Mouse (Mus musculus): ENCODE results near the gene Smtn. TPM values are rescaled to one million over a fixed set of nuclear protein-coding genes. Genes with fewer than 3 reads are reported as not detected.

Gene Smtn
- polyA plus RNA-seq, 1 experiment from 2014 or later, result 103 TPM

GRCm38 (mm10) chr11:3530731-3531130 lies 9.7 kb downstream of the Smtn start:
- H3K4me2 ChIP-seq (replicated peaks; ENCODE audit: low read depth), result no peak overlapping the region
- TF ChIP-seq CTCF (IDR thresholded peaks at IDR 0.05; ENCODE audit: low read depth) (0 out of 2 replicates have a peak, but pooled peaks have one; percentile 16), EP300 (optimal IDR thresholded peaks at IDR 0.05) (no peak)
- H3K4me3 ChIP-seq (ENCODE audit: low read depth, low read length), result no peak overlapping the region
- H3K27me3 ChIP-seq (ENCODE audit: control insufficient read depth, insufficient read depth, low read length), result no peaks in the 10 kb centered on the region
- peak overlapping the region; percentile 48 for H3K9ac ChIP-seq (ENCODE audit: low read length)
- WGBS, result 83% methylated on average over 3 of the region's 3 CpGs
- peaks cover 2% of the 10 kb centered on the region; the same call in 1 of the 2 replicates for H3K4me1 ChIP-seq (replicated peaks; ENCODE audit: control insufficient read depth, insufficient read depth)
- no peak for DNase-seq (ENCODE audit: low spot score)
- H3K27ac ChIP-seq (replicated peaks), result peak overlapping the region; percentile 80
- H3K36me3 ChIP-seq (ENCODE audit: control insufficient read depth, insufficient read depth, low read length), result peaks cover 38% of the 10 kb centered on the region
- ATAC-seq (ENCODE audit: low FRiP score, low TSS enrichment), result no peak
- H3K9me3 ChIP-seq (ENCODE audit: control insufficient read depth, low read length), result no peaks in the 10 kb centered on the region

- Histone ChIP-seq H3K4me2 (replicated peaks; ENCODE audit: low read depth) (peak overlapping the region; percentile 14; the same call in 1 of the 2 replicates), H3K4me3 (ENCODE audit: low read depth, low read length) (peak overlapping the region; percentile 8; the same call in 1 of the 2 replicates), H3K27ac (replicated peaks) (peak overlapping the region; percentile 69; the same call in 1 of the 2 replicates), H3K9ac (ENCODE audit: low read length) (no peak overlapping the region), H3K4me1 (replicated peaks; ENCODE audit: control insufficient read depth, insufficient read depth) (no peaks in the 10 kb centered on the region; the same call in 1 of the 2 replicates), H3K27me3 (ENCODE audit: control insufficient read depth, insufficient read depth, low read length) (no peaks in the 10 kb centered on the region), H3K9me3 (ENCODE audit: control insufficient read depth, low read length) (no peaks in the 10 kb centered on the region), H3K36me3 (ENCODE audit: control insufficient read depth, insufficient read depth, low read length) (peaks cover 47% of the 10 kb centered on the region)
- WGBS, result 70% methylated on average over 20 of the region's 20 CpGs
- TF ChIP-seq CTCF (IDR thresholded peaks at IDR 0.05; ENCODE audit: low read depth) (0 out of 2 replicates have a peak, but pooled peaks have one; percentile 18), EP300 (optimal IDR thresholded peaks at IDR 0.05) (no peak)
- peak; percentile 13; the same call in 1 of the 2 replicates for ATAC-seq (ENCODE audit: low FRiP score, low TSS enrichment)
- DNase-seq (ENCODE audit: low spot score), result no peak
Measured at GRCm38 (mm10) chr11:3529476-3530252, 10.7 kb downstream of the Smtn start.

DNA sequence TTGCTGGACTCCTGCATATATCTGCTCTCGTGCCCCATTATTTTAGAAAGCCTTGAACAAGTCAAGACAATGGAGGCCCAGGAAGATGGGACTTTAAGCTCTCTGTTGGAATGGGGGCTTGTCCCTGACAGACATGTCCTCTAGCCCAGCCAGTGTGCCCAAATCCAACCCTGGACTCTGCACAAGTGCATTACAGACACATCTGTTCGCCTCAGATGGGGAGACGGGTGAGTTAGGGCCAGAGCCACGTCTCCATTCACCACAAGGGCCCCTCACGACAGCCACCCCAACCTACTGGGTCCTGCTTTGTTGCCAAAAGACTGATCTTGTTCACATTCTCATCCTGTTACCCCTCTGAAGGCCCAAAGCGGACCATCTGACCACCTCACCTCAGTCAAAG lies 12.2 kb downstream of the Smtn start:
- no peak for TF ChIP-seq CTCF (IDR thresholded peaks at IDR 0.05; ENCODE audit: low read depth)
- no peak for TF ChIP-seq EP300 (optimal IDR thresholded peaks at IDR 0.05)
- 85% methylated on average over 6 of the region's 6 CpGs for WGBS
- no peaks in the 10 kb centered on the region for H3K4me1 ChIP-seq (replicated peaks; ENCODE audit: control insufficient read depth, insufficient read depth)

DNA sequence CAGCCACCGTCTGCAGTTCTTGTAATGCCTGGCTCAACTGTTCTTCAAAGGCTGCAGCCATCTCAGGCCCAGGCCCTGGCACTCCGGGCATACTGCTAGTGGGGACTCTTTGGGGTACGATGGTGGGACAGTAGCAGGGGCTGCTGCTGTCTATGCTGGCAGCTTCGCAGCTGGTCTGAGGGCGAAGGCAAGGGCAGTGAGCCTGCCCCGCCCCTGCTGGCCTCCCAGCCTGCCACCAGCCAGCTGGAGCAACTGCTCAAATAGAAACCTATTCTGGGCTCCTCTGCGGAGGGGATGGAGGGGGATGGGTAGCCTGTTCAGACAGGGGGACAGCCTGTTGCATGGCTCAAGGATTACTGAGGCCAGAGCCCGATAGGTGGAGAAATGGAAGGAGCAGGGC lies 12.6 kb downstream of the Smtn start:
- H3K4me3 ChIP-seq (ENCODE audit: low read depth, low read length), result no peak overlapping the region; the same call in 1 of the 2 replicates
- 76% methylated on average over 8 of the region's 8 CpGs for WGBS
- DNase-seq (ENCODE audit: low spot score) (no peak), ATAC-seq (ENCODE audit: low FRiP score, low TSS enrichment) (no peak)
- H3K4me1 ChIP-seq (replicated peaks; ENCODE audit: control insufficient read depth, insufficient read depth), result no peaks in the 10 kb centered on the region
- peak overlapping the region; percentile 14; the same call in 1 of the 2 replicates for H3K4me2 ChIP-seq (replicated peaks; ENCODE audit: low read depth)
- H3K36me3 ChIP-seq (ENCODE audit: control insufficient read depth, insufficient read depth, low read length), result peaks cover 54% of the 10 kb centered on the region
- no peaks in the 10 kb centered on the region for H3K9me3 ChIP-seq (ENCODE audit: control insufficient read depth, low read length)
- no peaks in the 10 kb centered on the region for H3K27me3 ChIP-seq (ENCODE audit: control insufficient read depth, insufficient read depth, low read length)
- H3K27ac ChIP-seq (replicated peaks), result no peak overlapping the region
- TF ChIP-seq EP300 (optimal IDR thresholded peaks at IDR 0.05), result no peak
- TF ChIP-seq CTCF (IDR thresholded peaks at IDR 0.05; ENCODE audit: low read depth), result no peak
- H3K9ac ChIP-seq (ENCODE audit: low read length), result peak overlapping the region; percentile 23

More for the DNA sequence above, 12.2 kb downstream of the Smtn start:
- H3K27ac ChIP-seq (replicated peaks), result no peak overlapping the region
- H3K36me3 ChIP-seq (ENCODE audit: control insufficient read depth, insufficient read depth, low read length), result peaks cover 53% of the 10 kb centered on the region
- no peak overlapping the region; the same call in 1 of the 2 replicates for H3K4me3 ChIP-seq (ENCODE audit: low read depth, low read length)
- no peaks in the 10 kb centered on the region for H3K27me3 ChIP-seq (ENCODE audit: control insufficient read depth, insufficient read depth, low read length)
- H3K9ac ChIP-seq (ENCODE audit: low read length), result no peak overlapping the region; the same call in 1 of the 2 replicates
- DNase-seq (ENCODE audit: low spot score) (no peak), ATAC-seq (ENCODE audit: low FRiP score, low TSS enrichment) (no peak)
- no peak overlapping the region; the same call in 1 of the 2 replicates for H3K4me2 ChIP-seq (replicated peaks; ENCODE audit: low read depth)
- no peaks in the 10 kb centered on the region for H3K9me3 ChIP-seq (ENCODE audit: control insufficient read depth, low read length)

DNA sequence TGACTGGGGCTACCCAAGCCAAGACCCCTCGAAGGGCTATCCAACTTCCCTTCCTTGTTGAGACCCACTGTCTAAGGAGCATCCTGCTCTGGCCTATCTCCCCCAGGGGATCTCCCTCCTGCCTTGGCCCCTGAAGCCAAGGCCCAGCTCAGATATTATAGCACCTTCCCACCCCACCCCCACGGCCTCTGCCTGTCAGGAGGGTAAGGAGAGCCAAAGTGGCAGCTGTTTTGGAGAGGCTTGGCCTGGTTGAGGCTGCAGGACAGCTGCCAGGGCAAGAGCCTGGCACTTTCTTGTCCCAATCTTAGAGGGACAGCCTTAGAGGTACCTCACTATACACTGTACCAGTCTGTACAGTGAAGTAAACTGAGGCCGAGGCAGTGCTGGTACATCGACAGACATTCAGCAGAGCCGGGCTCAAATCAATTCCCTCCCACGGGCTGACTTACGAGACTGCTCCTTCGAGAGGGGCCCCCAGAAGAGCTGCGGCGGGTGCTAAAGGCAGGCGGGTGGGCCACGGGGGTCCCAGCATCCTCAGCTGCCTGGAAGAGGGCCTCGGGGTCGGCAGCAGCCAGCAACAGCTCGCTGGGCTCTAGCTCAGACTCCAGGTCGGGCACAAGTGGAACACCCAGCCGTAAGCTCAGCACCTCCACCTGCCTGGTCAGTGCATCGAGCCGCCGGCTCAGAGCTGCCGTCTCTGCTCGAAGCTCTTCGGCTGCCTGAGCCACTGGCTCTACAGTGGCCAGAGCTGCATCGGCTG lies 13.3 kb downstream of the Smtn start:
- DNase-seq (ENCODE audit: low spot score) (no peak), ATAC-seq (ENCODE audit: low FRiP score, low TSS enrichment) (no peak)
- peak overlapping the region; percentile 14; the same call in 1 of the 2 replicates for H3K4me2 ChIP-seq (replicated peaks; ENCODE audit: low read depth)
- H3K4me3 ChIP-seq (ENCODE audit: low read depth, low read length), result no peak overlapping the region
- WGBS, result 88% methylated on average over 24 of the region's 24 CpGs
- no peaks in the 10 kb centered on the region for H3K27me3 ChIP-seq (ENCODE audit: control insufficient read depth, insufficient read depth, low read length)
- no peaks in the 10 kb centered on the region for H3K9me3 ChIP-seq (ENCODE audit: control insufficient read depth, low read length)
- H3K36me3 ChIP-seq (ENCODE audit: control insufficient read depth, insufficient read depth, low read length), result peaks cover 54% of the 10 kb centered on the region
- no peak overlapping the region for H3K27ac ChIP-seq (replicated peaks)
- TF ChIP-seq CTCF (IDR thresholded peaks at IDR 0.05; ENCODE audit: low read depth) (no peak), EP300 (optimal IDR thresholded peaks at IDR 0.05) (no peak)
- peak overlapping the region; percentile 23; the same call in 1 of the 2 replicates for H3K9ac ChIP-seq (ENCODE audit: low read length)
- H3K4me1 ChIP-seq (replicated peaks; ENCODE audit: control insufficient read depth, insufficient read depth), result no peaks in the 10 kb centered on the region

Data from stomach, postnatal 0 days (tissue).